Mouse (Mus musculus): ENCODE data around the gene Usp21.

Usp21 gene

GRCm38 (mm10) chr1:171239992-171240744, 47.6 kb downstream of the Usp21 start:
- no peak for DNase-seq

DNA sequence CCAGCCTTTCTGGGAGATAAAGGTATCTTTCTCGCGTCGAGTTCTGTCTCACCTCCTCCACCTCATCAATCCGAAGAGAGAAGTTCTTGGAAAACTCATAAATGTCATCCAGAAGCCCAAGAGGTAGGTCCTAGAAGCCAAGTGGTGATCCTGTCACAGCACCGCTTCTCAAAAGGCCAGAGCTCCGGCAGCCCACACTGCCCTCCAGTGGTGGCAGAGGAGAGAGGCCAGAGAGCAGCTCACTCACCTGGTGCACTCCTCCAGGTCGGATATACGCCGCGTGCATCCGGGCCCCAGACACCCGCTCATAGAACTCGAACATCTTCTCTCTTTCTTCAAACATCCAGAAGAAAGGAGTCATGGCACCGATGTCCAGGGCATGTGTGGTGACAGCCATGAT, 49.3 kb downstream of the Usp21 start:
- peak; percentile 54 for DNase-seq

- DNase-seq = no peak
These were observed 50.4 kb downstream of the Usp21 start for GRCm38 (mm10) chr1:171237438-171237837.

GRCm38 (mm10) chr1:171235791-171236190, 52.0 kb downstream of the Usp21 start:
- no peak for DNase-seq

DNA sequence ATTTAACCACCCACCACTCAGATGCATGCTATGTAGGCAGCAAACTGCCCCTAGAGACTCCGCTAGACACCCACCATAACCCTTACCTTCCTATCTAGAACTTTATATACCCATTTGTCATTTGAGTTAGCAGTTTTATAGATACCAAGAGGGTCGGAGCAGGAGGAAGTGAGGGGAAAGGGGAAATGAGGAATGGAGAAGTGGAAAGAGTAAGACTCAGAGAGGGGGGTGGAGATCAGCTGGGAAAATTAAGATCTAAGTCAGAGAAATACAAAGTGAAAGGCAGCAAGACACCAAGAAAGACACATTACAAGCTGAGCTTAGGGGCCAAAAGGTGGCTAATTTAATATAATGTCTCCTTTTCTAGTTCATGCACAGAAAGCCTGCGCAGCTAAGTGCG, 53.3 kb downstream of the Usp21 start:
- no peak for DNase-seq

DNA sequence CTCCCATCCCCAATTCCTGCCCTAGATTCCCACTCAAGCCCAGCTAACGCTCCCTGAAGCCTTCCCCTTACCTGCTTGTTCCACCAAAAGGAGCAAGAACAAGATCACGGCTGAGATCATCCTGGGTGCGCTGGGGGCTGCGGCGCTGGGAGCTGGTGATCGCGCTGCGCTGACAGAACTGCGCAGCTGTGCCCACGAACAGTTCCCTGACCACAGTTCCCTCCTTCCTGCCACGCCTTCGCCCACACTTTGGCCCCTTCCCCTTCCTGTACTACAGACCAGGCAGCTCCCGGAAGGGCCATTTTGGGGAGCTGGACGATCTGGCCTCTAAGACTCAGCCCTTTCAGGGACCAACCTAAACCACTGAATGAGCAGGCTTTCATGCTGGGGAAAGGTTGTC, 53.7 kb downstream of the Usp21 start, which contains the start of gene Fcer1g:
Fcer1g (minus strand) TSS at position 240 of the 400 bp plus-strand sequence.
- no peak for DNase-seq

DNA sequence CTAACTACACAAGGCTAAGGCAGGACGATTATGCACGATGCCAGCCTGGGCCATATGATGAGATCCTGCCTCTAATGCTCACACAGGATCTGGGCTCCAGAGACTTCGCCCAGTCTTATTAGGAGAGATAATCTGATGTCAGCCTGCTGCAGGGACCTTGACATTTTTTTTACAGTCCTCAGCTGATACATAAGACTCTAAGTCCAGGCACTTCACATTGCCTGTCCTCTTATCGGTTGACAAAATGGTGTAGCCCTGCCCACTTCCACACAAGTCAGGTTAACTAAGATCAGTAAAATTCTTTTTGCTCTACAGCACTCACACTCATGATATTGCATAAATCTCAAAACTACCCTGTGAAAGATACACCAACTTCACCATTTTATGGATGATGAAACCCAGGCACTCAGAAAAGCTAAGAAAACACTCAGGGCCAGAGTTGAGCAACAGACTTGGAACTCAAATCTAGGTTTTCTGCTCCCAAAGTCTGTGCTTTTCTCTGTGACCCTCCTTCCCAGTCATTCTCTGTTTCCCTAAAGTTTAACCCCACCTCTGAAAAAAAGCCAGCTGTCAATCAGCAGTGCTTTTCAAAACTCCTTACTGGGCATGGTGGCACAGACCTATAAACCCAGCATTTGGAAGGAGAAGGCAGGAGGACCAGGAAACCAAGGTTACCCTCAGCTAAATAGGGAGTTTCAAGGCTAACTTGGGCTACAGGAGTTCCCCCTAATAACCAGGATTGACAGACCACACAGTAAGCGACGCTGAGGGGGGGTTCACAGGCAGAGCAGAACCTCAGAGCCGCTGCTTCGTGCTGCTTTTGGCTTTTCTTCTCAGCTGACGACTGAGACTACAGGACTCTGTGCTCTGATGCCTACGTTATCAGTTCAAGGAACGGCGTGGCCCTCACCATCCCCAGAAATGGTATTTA, 54.7 kb downstream of the Usp21 start:
- no peak for DNase-seq

GRCm38 (mm10) chr1:171232348-171232747, 55.4 kb downstream of the Usp21 start:
- no peak for DNase-seq
